Mouse (Mus musculus): ENCODE measurements around the gene Spo11. TPM values are rescaled to one million over a fixed set of nuclear protein-coding genes. Genes with fewer than 3 reads are reported as not detected.

Gene Spo11
- total RNA-seq, 1 experiment: 0.13 TPM

- TF ChIP-seq HCFC1 (IDR thresholded peaks at IDR 0.05; ENCODE audit: borderline replicate concordance, insufficient read depth, low read length): no peak
- TF ChIP-seq ZC3H11A (IDR thresholded peaks at IDR 0.05; ENCODE audit: borderline replicate concordance, low read depth, low read length): no peak
- TF ChIP-seq CHD2 (IDR thresholded peaks at IDR 0.05; ENCODE audit: low read depth, low read length): no peak
- TF ChIP-seq MAFK (IDR thresholded peaks at IDR 0.05; ENCODE audit: insufficient read depth, low read depth, low read length): no peak
- no peak for TF ChIP-seq ZNF384 (IDR thresholded peaks at IDR 0.05; ENCODE audit: low read depth, low read length)
- H3K36me3 ChIP-seq (ENCODE audit: control insufficient read depth, insufficient read depth, low read length, poor library complexity, severe bottlenecking): peaks cover 77% of the 10 kb centered on the region
- H3K9me3 ChIP-seq (ENCODE audit: control insufficient read depth, insufficient read depth, low read depth, low read length): no peaks in the 10 kb centered on the region
- H3K9ac ChIP-seq (ENCODE audit: insufficient read depth, low read depth, low read length, poor library complexity, severe bottlenecking): no peak overlapping the region
- DNase-seq (ENCODE audit: low read depth, low spot score): no peak
- H3K4me1 ChIP-seq (ENCODE audit: control insufficient read depth in 2 of 2, insufficient read depth in 2 of 2, low read length in 2 of 2, poor library complexity in 1 of 2): peaks cover 0 to 24% of the 10 kb centered on the region in 2 experiments; a peak in 2 of 4 replicates
- H3K27ac ChIP-seq (ENCODE audit: insufficient read depth, low read depth, low read length, poor library complexity, severe bottlenecking): no peak overlapping the region
- in situ Hi-C loops (cut with MboI; ENCODE audit: low sequenced_read_pairs in 2 of 2, unreplicated experiment in 2 of 2): no loop called here
- no peak overlapping the region for H3K4me3 ChIP-seq (ENCODE audit: insufficient read depth in 1 of 2, low read depth in 1 of 2, low read length in 2 of 2, poor library complexity in 1 of 2, severe bottlenecking in 1 of 2)
Measured at GRCm38 (mm10) chr2:173026688-173027131, 49.2 kb downstream of the Spo11 start.

GRCm38 (mm10) chr2:173027169-173027823, 49.8 kb downstream of the Spo11 start:
- H3K4me1 ChIP-seq (ENCODE audit: control insufficient read depth in 2 of 2, insufficient read depth in 2 of 2, low read length in 2 of 2, poor library complexity in 1 of 2): peaks cover 0 to 24% of the 10 kb centered on the region in 2 experiments; a peak in 2 of 4 replicates
- peaks cover 82% of the 10 kb centered on the region for H3K36me3 ChIP-seq (ENCODE audit: control insufficient read depth, insufficient read depth, low read length, poor library complexity, severe bottlenecking)
- DNase-seq (ENCODE audit: low read depth, low spot score): no peak
- no peak overlapping the region for H3K27ac ChIP-seq (ENCODE audit: insufficient read depth, low read depth, low read length, poor library complexity, severe bottlenecking)
- H3K4me3 ChIP-seq (ENCODE audit: insufficient read depth in 1 of 2, low read depth in 1 of 2, low read length in 2 of 2, poor library complexity in 1 of 2, severe bottlenecking in 1 of 2): no peak overlapping the region
- H3K9me3 ChIP-seq (ENCODE audit: control insufficient read depth, insufficient read depth, low read depth, low read length): no peaks in the 10 kb centered on the region
- no peak overlapping the region for H3K9ac ChIP-seq (ENCODE audit: insufficient read depth, low read depth, low read length, poor library complexity, severe bottlenecking)
- in situ Hi-C loops (cut with MboI; ENCODE audit: low sequenced_read_pairs in 2 of 2, unreplicated experiment in 2 of 2): no loop called here
- TF ChIP-seq ZC3H11A (IDR thresholded peaks at IDR 0.05; ENCODE audit: borderline replicate concordance, low read depth, low read length): no peak
- no peak for TF ChIP-seq HCFC1 (IDR thresholded peaks at IDR 0.05; ENCODE audit: borderline replicate concordance, insufficient read depth, low read length)
- no peak for TF ChIP-seq MAFK (IDR thresholded peaks at IDR 0.05; ENCODE audit: insufficient read depth, low read depth, low read length)
- no peak for TF ChIP-seq CHD2 (IDR thresholded peaks at IDR 0.05; ENCODE audit: low read depth, low read length)
- no peak for TF ChIP-seq ZNF384 (IDR thresholded peaks at IDR 0.05; ENCODE audit: low read depth, low read length)

- no peak for TF ChIP-seq MAFK (IDR thresholded peaks at IDR 0.05; ENCODE audit: insufficient read depth, low read depth, low read length)
- TF ChIP-seq HCFC1 (IDR thresholded peaks at IDR 0.05; ENCODE audit: borderline replicate concordance, insufficient read depth, low read length): no peak
- TF ChIP-seq CHD2 (IDR thresholded peaks at IDR 0.05; ENCODE audit: low read depth, low read length): no peak
- DNase-seq (ENCODE audit: low read depth, low spot score): no peak
- Histone ChIP-seq H3K36me3 (ENCODE audit: control insufficient read depth, insufficient read depth, low read length, poor library complexity, severe bottlenecking) (peaks cover 89% of the 10 kb centered on the region), H3K4me3 (ENCODE audit: insufficient read depth in 1 of 2, low read depth in 1 of 2, low read length in 2 of 2, poor library complexity in 1 of 2, severe bottlenecking in 1 of 2) (no peak overlapping the region), H3K9ac (ENCODE audit: insufficient read depth, low read depth, low read length, poor library complexity, severe bottlenecking) (no peak overlapping the region), H3K27ac (ENCODE audit: insufficient read depth, low read depth, low read length, poor library complexity, severe bottlenecking) (no peak overlapping the region), H3K9me3 (ENCODE audit: control insufficient read depth, insufficient read depth, low read depth, low read length) (no peaks in the 10 kb centered on the region), H3K4me1 (ENCODE audit: control insufficient read depth in 2 of 2, insufficient read depth in 2 of 2, low read length in 2 of 2, poor library complexity in 1 of 2) (peaks cover 0 to 24% of the 10 kb centered on the region in 2 experiments; a peak in 2 of 4 replicates)
- in situ Hi-C loops (cut with MboI; ENCODE audit: low sequenced_read_pairs in 2 of 2, unreplicated experiment in 2 of 2): no loop called here
Measured at GRCm38 (mm10) chr2:173027824-173028495, 50.5 kb downstream of the Spo11 start.

GRCm38 (mm10) chr2:173028508-173029031, 51.1 kb downstream of the Spo11 start:
- Histone ChIP-seq H3K4me1 (ENCODE audit: control insufficient read depth in 2 of 2, insufficient read depth in 2 of 2, low read length in 2 of 2, poor library complexity in 1 of 2) (peaks cover 0 to 18% of the 10 kb centered on the region in 2 experiments; a peak in 2 of 4 replicates), H3K27ac (ENCODE audit: insufficient read depth, low read depth, low read length, poor library complexity, severe bottlenecking) (no peak overlapping the region), H3K9ac (ENCODE audit: insufficient read depth, low read depth, low read length, poor library complexity, severe bottlenecking) (no peak overlapping the region), H3K4me3 (ENCODE audit: insufficient read depth in 1 of 2, low read depth in 1 of 2, low read length in 2 of 2, poor library complexity in 1 of 2, severe bottlenecking in 1 of 2) (no peak overlapping the region), H3K9me3 (ENCODE audit: control insufficient read depth, insufficient read depth, low read depth, low read length) (no peaks in the 10 kb centered on the region), H3K36me3 (ENCODE audit: control insufficient read depth, insufficient read depth, low read length, poor library complexity, severe bottlenecking) (peaks cover 90% of the 10 kb centered on the region)
- TF ChIP-seq ZNF384 (IDR thresholded peaks at IDR 0.05; ENCODE audit: low read depth, low read length) (no peak), CHD2 (IDR thresholded peaks at IDR 0.05; ENCODE audit: low read depth, low read length) (no peak), MAFK (IDR thresholded peaks at IDR 0.05; ENCODE audit: insufficient read depth, low read depth, low read length) (no peak), HCFC1 (IDR thresholded peaks at IDR 0.05; ENCODE audit: borderline replicate concordance, insufficient read depth, low read length) (no peak), ZC3H11A (IDR thresholded peaks at IDR 0.05; ENCODE audit: borderline replicate concordance, low read depth, low read length) (no peak)
- DNase-seq (ENCODE audit: low read depth, low spot score): no peak
- in situ Hi-C loops (cut with MboI; ENCODE audit: low sequenced_read_pairs in 2 of 2, unreplicated experiment in 2 of 2): no loop called here
